Mouse (Mus musculus) lung, embryonic 16.5 days (tissue): ENCODE results near the gene Pard3. TPM values are rescaled to one million over a fixed set of nuclear protein-coding genes. Genes with fewer than 3 reads are reported as not detected.

Source experiments
- ATAC-seq: fragments of 200-750 bp; cut with Nextera tagmentation; 2 replicates; pipeline ENCODE4 v1.8.0; 2017; ENCODE audit warnings: low read depth, mild to moderate bottlenecking, moderate library complexity
- H3K27ac ChIP-seq: fragments of 300-500 bp; sonication (generic); 2 replicates; pipeline ENCODE4 v1.5.1; 2014; ENCODE audit warnings: mild to moderate bottlenecking, control low read depth, low read length
- H3K27me3 ChIP-seq: fragments of 300-500 bp; sonication (generic); 2 replicates; pipeline ENCODE4 v1.6.1; 2014; ENCODE audit warnings: low read depth, low read length, mixed read lengths; ENCODE audit not compliant: control insufficient read depth, insufficient read depth
- H3K36me3 ChIP-seq: fragments of 300-500 bp; sonication (generic); 2 replicates; pipeline ENCODE4 v1.6.1; 2014; ENCODE audit warnings: low read length; ENCODE audit not compliant: control insufficient read depth, insufficient read depth
- H3K4me1 ChIP-seq: fragments of 300-500 bp; sonication (generic); replicated peaks from 2 replicates; pipeline ENCODE4 v1.6.1; 2014; ENCODE audit warnings: low read length, mixed read lengths; ENCODE audit not compliant: control insufficient read depth, insufficient read depth
- H3K4me2 ChIP-seq: fragments of 300-500 bp; sonication (generic); 2 replicates; pipeline ENCODE4 v1.6.1; 2014; ENCODE audit warnings: low read depth, low read length, control low read depth
- H3K4me3 ChIP-seq: fragments of 300-500 bp; sonication (generic); 2 replicates; pipeline ENCODE4 v1.5.1; 2014; ENCODE audit warnings: mild to moderate bottlenecking, low read length, control low read depth
- H3K9ac ChIP-seq: fragments of 300-500 bp; sonication (generic); 2 replicates; pipeline ENCODE4 v1.6.1; 2014; ENCODE audit warnings: low read length, control low read depth
- H3K9me3 ChIP-seq: fragments of 300-500 bp; sonication (generic); 2 replicates; pipeline ENCODE4 v1.6.1; 2016; ENCODE audit warnings: low read length; ENCODE audit not compliant: control insufficient read depth
- WGBS: fragments of 180-500 bp; shearing (Covaris S2); extraction: QIAGEN DNeasy Blood & Tissue Kit; methylation state at CpG from one replicate; pipeline ENCODE4 v1.1.7; 2014; 5-methylcytosine and 5-hydroxymethylcytosine counted together
- polyA plus RNA-seq: library from polyadenylated mRNA; unstranded; fragments of >200 nt; fragmentation: Nextera tagmentation; extraction: Ambion mirVana; gene quantifications from 2 replicates; pipeline ENCODE4 v1.2.1, GENCODE M21; 2015

Gene Pard3
- polyA plus RNA-seq, 1 experiment from 2014 or later, result 19.0 TPM

- no peaks in the 10 kb centered on the region for H3K9me3 ChIP-seq
- no peaks in the 10 kb centered on the region for H3K27me3 ChIP-seq
- H3K36me3 ChIP-seq, result no peaks in the 10 kb centered on the region
- 63% methylated on average over 6 of the region's 6 CpGs for WGBS
- no peak overlapping the region for H3K4me3 ChIP-seq
- peaks cover 10% of the 10 kb centered on the region; the same call in 1 of the 2 replicates for H3K4me1 ChIP-seq
- H3K9ac ChIP-seq, result no peak overlapping the region
- no peak overlapping the region for H3K27ac ChIP-seq
- no peak for ATAC-seq
- no peak overlapping the region for H3K4me2 ChIP-seq
Measured at GRCm38 (mm10) chr8:127175160-127175836, 111.6 kb downstream of the Pard3 start.

DNA sequence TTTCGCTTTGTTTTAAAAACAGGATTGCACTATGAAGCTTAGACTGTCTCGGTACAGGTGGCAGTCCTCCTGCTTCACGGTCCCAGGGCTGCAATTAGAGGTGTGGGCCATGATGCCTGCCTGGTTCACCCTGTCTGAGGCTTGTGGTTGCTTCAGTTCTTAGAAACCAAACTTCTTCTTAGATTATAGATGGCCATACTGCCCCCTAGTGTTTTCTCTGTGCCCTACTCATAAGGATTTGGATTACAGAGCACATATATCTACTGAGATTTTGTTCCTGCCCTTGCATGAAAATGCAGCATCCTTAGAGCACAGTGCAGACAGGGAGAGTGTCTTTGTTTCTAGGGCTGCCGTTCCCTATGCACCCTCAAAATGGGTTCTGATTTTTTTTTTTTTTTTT lies 114.9 kb downstream of the Pard3 start:
- Histone ChIP-seq H3K9me3 (no peaks in the 10 kb centered on the region), H3K4me2 (no peak overlapping the region), H3K4me3 (no peak overlapping the region), H3K36me3 (no peaks in the 10 kb centered on the region), H3K4me1 (peaks cover 11% of the 10 kb centered on the region), H3K27me3 (no peaks in the 10 kb centered on the region), H3K27ac (no peak overlapping the region), H3K9ac (no peak overlapping the region)
- WGBS, result 43% methylated on average over 4 of the region's 4 CpGs
- peak; percentile 51; the same call in 1 of the 2 replicates for ATAC-seq

DNA sequence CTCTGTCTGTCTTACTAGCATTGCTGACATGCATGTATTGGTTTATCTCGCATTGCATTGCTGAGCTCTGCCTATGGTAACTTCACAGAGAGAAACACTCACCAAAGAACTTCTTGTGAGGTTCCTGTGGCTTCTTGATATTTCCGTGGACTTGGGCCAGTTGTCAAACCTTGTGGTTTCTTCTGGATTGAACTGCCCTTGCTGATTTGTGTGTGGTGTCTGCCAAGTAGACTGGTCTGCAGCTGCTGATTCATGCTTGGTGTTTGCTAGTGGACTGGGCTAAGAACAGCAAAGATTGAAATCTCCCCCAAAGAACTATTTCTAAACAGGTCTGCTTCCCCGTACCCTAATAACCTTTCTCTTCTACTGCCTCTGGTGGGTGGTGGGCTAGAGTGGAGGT lies 117.6 kb downstream of the Pard3 start:
- WGBS, result 76% methylated on average over 3 of the region's 3 CpGs
- no peaks in the 10 kb centered on the region for H3K36me3 ChIP-seq
- H3K27ac ChIP-seq, result no peak overlapping the region
- no peak overlapping the region for H3K4me3 ChIP-seq
- no peaks in the 10 kb centered on the region for H3K9me3 ChIP-seq
- no peak overlapping the region for H3K9ac ChIP-seq
- H3K4me1 ChIP-seq, result peaks cover 23% of the 10 kb centered on the region
- H3K27me3 ChIP-seq, result no peaks in the 10 kb centered on the region
- no peak for ATAC-seq
- no peak overlapping the region for H3K4me2 ChIP-seq

DNA sequence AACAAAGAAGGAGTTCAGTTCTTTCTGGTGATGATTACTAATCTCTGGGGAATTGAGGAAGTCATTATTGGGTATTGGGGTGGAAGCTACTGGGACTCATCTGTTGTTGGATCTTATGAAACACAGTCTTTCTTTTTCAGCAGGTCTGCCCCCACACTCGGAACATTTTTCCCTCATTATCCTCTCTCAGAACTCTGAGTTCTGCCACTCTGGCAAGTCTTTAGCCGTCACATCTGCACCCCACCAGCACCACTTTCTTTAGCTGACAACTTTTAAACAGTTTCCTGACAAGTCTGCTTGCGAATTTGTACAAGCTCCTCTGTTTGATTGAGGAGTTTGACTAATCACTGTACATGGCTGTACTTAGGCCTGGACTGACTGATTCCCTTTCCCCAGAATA lies 118.4 kb downstream of the Pard3 start:
- 68% methylated on average over 3 of the region's 3 CpGs for WGBS
- no peaks in the 10 kb centered on the region for H3K36me3 ChIP-seq
- no peak overlapping the region for H3K4me3 ChIP-seq
- no peak overlapping the region for H3K4me2 ChIP-seq
- ATAC-seq, result no peak
- no peaks in the 10 kb centered on the region for H3K27me3 ChIP-seq
- no peak overlapping the region for H3K9ac ChIP-seq
- H3K4me1 ChIP-seq, result peaks cover 23% of the 10 kb centered on the region
- no peaks in the 10 kb centered on the region for H3K9me3 ChIP-seq
- no peak overlapping the region for H3K27ac ChIP-seq

GRCm38 (mm10) chr8:127183533-127183932 lies 119.8 kb downstream of the Pard3 start:
- no peak overlapping the region for H3K4me2 ChIP-seq
- 26% methylated on average over 2 of the region's 2 CpGs for WGBS
- peak overlapping the region; percentile 22; the same call in 1 of the 2 replicates for H3K27ac ChIP-seq
- no peak overlapping the region for H3K9ac ChIP-seq
- H3K36me3 ChIP-seq, result no peaks in the 10 kb centered on the region
- H3K27me3 ChIP-seq, result no peaks in the 10 kb centered on the region
- H3K4me1 ChIP-seq, result peaks cover 23% of the 10 kb centered on the region
- no peak for ATAC-seq
- H3K4me3 ChIP-seq, result no peak overlapping the region
- H3K9me3 ChIP-seq, result no peaks in the 10 kb centered on the region

DNA sequence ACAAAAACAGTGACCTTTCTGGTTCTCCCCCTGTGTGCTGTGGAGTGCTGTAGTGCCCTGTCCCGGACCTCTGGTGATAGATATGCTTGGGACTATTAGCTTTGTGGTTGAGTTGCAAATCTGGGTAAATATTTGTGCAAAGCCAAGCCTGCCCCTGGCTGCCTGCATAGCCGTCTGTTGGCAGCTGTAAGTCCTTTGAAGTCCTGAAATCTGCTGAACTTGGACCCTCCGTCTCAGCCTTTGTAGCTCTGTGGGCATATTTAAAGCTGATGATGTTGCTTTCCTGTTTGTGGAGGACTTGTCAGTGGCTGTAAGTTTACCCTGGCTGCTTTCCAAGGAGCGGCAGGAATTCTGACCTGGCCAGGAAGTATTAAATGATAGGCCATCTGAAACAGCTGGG lies 120.3 kb downstream of the Pard3 start:
- Histone ChIP-seq H3K9ac (no peak overlapping the region), H3K27ac (peak overlapping the region; percentile 29), H3K36me3 (no peaks in the 10 kb centered on the region), H3K4me1 (peaks cover 23% of the 10 kb centered on the region), H3K4me3 (no peak overlapping the region), H3K4me2 (no peak overlapping the region), H3K27me3 (no peaks in the 10 kb centered on the region), H3K9me3 (no peaks in the 10 kb centered on the region)
- WGBS, result 0% methylated on average over 4 of the region's 4 CpGs
- peak; percentile 77 for ATAC-seq

- no peaks in the 10 kb centered on the region for H3K27me3 ChIP-seq
- H3K4me1 ChIP-seq, result peaks cover 23% of the 10 kb centered on the region
- H3K4me2 ChIP-seq, result no peak overlapping the region
- H3K9me3 ChIP-seq, result no peaks in the 10 kb centered on the region
- ATAC-seq, result no peak
- WGBS, result 55% methylated on average over 7 of the region's 7 CpGs
- no peak overlapping the region for H3K9ac ChIP-seq
- H3K27ac ChIP-seq, result no peak overlapping the region
- H3K36me3 ChIP-seq, result no peaks in the 10 kb centered on the region
- H3K4me3 ChIP-seq, result no peak overlapping the region
Measured at GRCm38 (mm10) chr8:127185897-127186296, 122.2 kb downstream of the Pard3 start.

- no peak overlapping the region for H3K27ac ChIP-seq
- no peaks in the 10 kb centered on the region for H3K36me3 ChIP-seq
- no peak overlapping the region for H3K4me3 ChIP-seq
- H3K4me2 ChIP-seq, result no peak overlapping the region
- no peak for ATAC-seq
- H3K9ac ChIP-seq, result no peak overlapping the region
- H3K9me3 ChIP-seq, result no peaks in the 10 kb centered on the region
- no peaks in the 10 kb centered on the region for H3K27me3 ChIP-seq
- H3K4me1 ChIP-seq, result peaks cover 12% of the 10 kb centered on the region
Measured at GRCm38 (mm10) chr8:127188671-127189070, 125.0 kb downstream of the Pard3 start.

- H3K9ac ChIP-seq, result no peak overlapping the region
Measured at GRCm38 (mm10) chr8:127190350-127190749, 126.7 kb downstream of the Pard3 start.

GRCm38 (mm10) chr8:127191387-127191786 lies 127.7 kb downstream of the Pard3 start:
- no peak overlapping the region for H3K27ac ChIP-seq
- no peak for ATAC-seq
- no peak overlapping the region for H3K9ac ChIP-seq
- H3K4me3 ChIP-seq, result no peak overlapping the region
- H3K27me3 ChIP-seq, result no peaks in the 10 kb centered on the region
- no peak overlapping the region for H3K4me2 ChIP-seq
- 28% methylated on average over 5 of the region's 5 CpGs for WGBS
- H3K9me3 ChIP-seq, result no peaks in the 10 kb centered on the region
- no peaks in the 10 kb centered on the region for H3K4me1 ChIP-seq
- H3K36me3 ChIP-seq, result no peaks in the 10 kb centered on the region

More at GRCm38 (mm10) chr8:127190350-127190749, 126.7 kb downstream of the Pard3 start:
- Histone ChIP-seq H3K4me2 (no peak overlapping the region), H3K27ac (no peak overlapping the region), H3K4me1 (no peaks in the 10 kb centered on the region), H3K4me3 (no peak overlapping the region), H3K36me3 (no peaks in the 10 kb centered on the region), H3K27me3 (no peaks in the 10 kb centered on the region), H3K9me3 (no peaks in the 10 kb centered on the region)
- no peak for ATAC-seq
- WGBS, result 30% methylated on average over 7 of the region's 7 CpGs
